In genomic region chr6:35326111-35326515, GRCm38 (mm10) we compare ENCODE assay signal across 8 mouse cellular contexts. TPM values are rescaled to one million over a fixed set of nuclear protein-coding genes. Genes with fewer than 3 reads are reported as not detected.
DNase-seq lines count a peak whose midpoint lies in the region; ATAC-seq and TF ChIP-seq lines count a peak whose summit lies in the region.
"Had no signal": no experiment of that assay in that cellular context is flagged by ENCODE, and none has a peak within 500 bp of the region (broad histone marks: within the 10 kb centered on the region; RNA-seq: fewer than 3 reads in every experiment).

Gene Fam180a (minus strand): TSS chr6:35326141.

- no peak within 1 kb of the TSS for H3K4me3 ChIP-seq in C2C12 (ENCODE audit: insufficient read depth, poor library complexity, severe bottlenecking)
- no peak within 1 kb of the TSS for H3K4me3 ChIP-seq in heart, embryonic 14.5 days (ENCODE audit: control insufficient read depth in 1 of 2, insufficient read depth in 1 of 2, low read depth in 1 of 2, low read length in 2 of 2)
- H3K4me3 ChIP-seq: neural tube, embryonic 12.5 days had no signal

- H3K27ac ChIP-seq in heart, embryonic 14.5 days (replicated peaks in 1 of 2; ENCODE audit: control insufficient read depth in 1 of 2, insufficient read depth in 1 of 2, low read depth in 2 of 2, low read length in 2 of 2), result peak within 1 kb of the TSS; percentile 32 to 56; a peak in 2 of 4 replicates
- H3K27ac ChIP-seq: neural tube, embryonic 12.5 days had no signal

- no peak within 1 kb of the TSS for H3K9ac ChIP-seq in heart, embryonic 14.5 days (ENCODE audit: low read length)
- H3K9ac ChIP-seq: neural tube, embryonic 12.5 days had no signal

- intact Hi-C loops in left cerebral cortex, postnatal 4 days (cut with DNase I), result no loop called here

- H3K27me3 ChIP-seq in C2C12 (ENCODE audit: control insufficient read depth, insufficient read depth, insufficient read length), result no peaks in the 10 kb centered on the region
- no peaks in the 10 kb centered on the region for H3K27me3 ChIP-seq in heart, embryonic 14.5 days (ENCODE audit: control insufficient read depth, insufficient read depth, low read length)
- H3K27me3 ChIP-seq: neural tube, embryonic 12.5 days had no signal

- H3K36me3 ChIP-seq in C2C12 (ENCODE audit: control insufficient read depth, insufficient read depth), result no peaks in the 10 kb centered on the region
- no peaks in the 10 kb centered on the region for H3K36me3 ChIP-seq in heart, embryonic 14.5 days (ENCODE audit: control insufficient read depth, insufficient read depth, low read length)
- H3K36me3 ChIP-seq: neural tube, embryonic 12.5 days had no signal

- H3K4me1 ChIP-seq in heart, embryonic 14.5 days (ENCODE audit: control insufficient read depth in 2 of 2, insufficient read depth in 2 of 2, low read length in 2 of 2), result peaks cover 13 to 16% of the 10 kb centered on the region in 2 experiments
- H3K4me1 ChIP-seq: neural tube, embryonic 12.5 days had no signal

- peak within 1 kb of the TSS; percentile 26; the same call in 1 of the 2 replicates for H3K4me2 ChIP-seq in heart, embryonic 14.5 days (ENCODE audit: low read length)
- H3K4me2 ChIP-seq: neural tube, embryonic 12.5 days had no signal

- H3K9me3 ChIP-seq in heart, embryonic 14.5 days (ENCODE audit: control insufficient read depth, low read length), result no peaks in the 10 kb centered on the region
- H3K9me3 ChIP-seq: neural tube, embryonic 12.5 days had no signal

- no peak within 1 kb of the TSS for H3ac ChIP-seq in C2C12 (ENCODE audit: control insufficient read depth, insufficient read length, low read depth)

- H3K79me3 ChIP-seq in C2C12 (ENCODE audit: low read depth), result no peaks in the 10 kb centered on the region

- ATAC-seq in heart, embryonic 14.5 days (ENCODE audit: insufficient number of reproducible peaks, insufficient read depth, low FRiP score, low read depth), result 0 out of 2 replicates have a peak, but pooled peaks have one; percentile 31
- no peak for ATAC-seq in cerebellum, adult (ENCODE audit: insufficient number of reproducible peaks, low FRiP score, low TSS enrichment)

- no peak for TF ChIP-seq CTCF in C2C12 (IDR thresholded peaks at IDR 0.05; ENCODE audit: control insufficient read depth, insufficient read depth, insufficient read length)

- WGBS in heart, embryonic 14.5 days, result 35% methylated on average over 9 of the region's 9 CpGs

- DNase-seq in adipocyte (ENCODE audit: low spot score), result peak; percentile 63
- peak; percentile 34 for DNase-seq in left cerebral cortex, postnatal 4 days
- DNase-seq in right cerebral cortex, postnatal 4 days, result peak; percentile 10
- no peak for DNase-seq in cerebellum, adult 11-12 months

- no peaks in the 10 kb centered on the region for H3K79me2 ChIP-seq in C2C12 (ENCODE audit: control insufficient read depth, insufficient read depth)

TF ChIP-seq in C2C12, 6 proteins besides CTCF, POLR2A, EP300 and RAD21:
- TF ChIP-seq MYOD1 (IDR thresholded peaks at IDR 0.05; ENCODE audit: control insufficient read depth, insufficient read length, low read depth) (no peak), USF1 (IDR thresholded peaks at IDR 0.05; ENCODE audit: low read depth) (peak; percentile 83)

RNA-seq across cellular contexts. Expression of gene Fam180a, which starts in this region (rescaled TPM):
- polyA plus RNA-seq in C2C12 (2012; fragmentation: generic; extraction: Trizol), result 0.13 TPM
- polyA plus RNA-seq in heart, embryonic 14.5 days (2014; fragmentation: Nextera tagmentation; extraction: Ambion mirVana), result 0.32 and 0.93 TPM in 2 replicates
- total RNA-seq in left cerebral cortex, postnatal 4 days (2021), result 1 to 10 TPM; 3.6 to 4.1 TPM
- polyA plus RNA-seq: neural tube, embryonic 12.5 days had no signal

Comparison
In these comparisons a context has a peak if more than half of its experiments do, and no peak if none do; other contexts are left out.
1. Peak in ATAC-seq, H3K27ac ChIP-seq and H3K4me2 ChIP-seq in heart, embryonic 14.5 days; RNA of the gene not detected or under 1 TPM.